Mouse (Mus musculus) hindbrain, embryonic 10.5 days (tissue): ENCODE results near the gene Wrap53. TPM values are rescaled to one million over a fixed set of nuclear protein-coding genes. Genes with fewer than 3 reads are reported as not detected.
"Not testable (repeated sequence)": the region's sequence is repeated elsewhere in the genome, so short reads cannot be mapped to it uniquely, and the experiment has no call there.

Source experiments
- DNase-seq: peaks from one replicate; pipeline ENCODE4 v3.0.0-alpha.2; 2017; ENCODE audit warnings: low spot score
- H3K27ac ChIP-seq: fragments of 300-500 bp; sonication (generic); 2 replicates; pipeline ENCODE4 v1.5.1; 2016; ENCODE audit warnings: mild to moderate bottlenecking, moderate library complexity
- H3K27me3 ChIP-seq: fragments of 300-500 bp; sonication (generic); 2 replicates; pipeline ENCODE4 v1.6.1; 2016; ENCODE audit warnings: mild to moderate bottlenecking; ENCODE audit not compliant: poor library complexity, insufficient read depth, severe bottlenecking
- H3K36me3 ChIP-seq: fragments of 300-500 bp; sonication (generic); 2 replicates; pipeline ENCODE4 v1.6.1; 2016; ENCODE audit warnings: mild to moderate bottlenecking, moderate library complexity
- H3K4me1 ChIP-seq: fragments of 300-500 bp; sonication (generic); replicated peaks from 2 replicates; pipeline ENCODE4 v1.6.1; 2016; ENCODE audit warnings: mild to moderate bottlenecking
- H3K4me3 ChIP-seq: fragments of 300-500 bp; sonication (generic); 2 replicates; pipeline ENCODE4 v1.5.1; 2016; ENCODE audit warnings: mild to moderate bottlenecking, moderate library complexity
- H3K9me3 ChIP-seq: fragments of 300-500 bp; sonication (generic); 2 replicates; pipeline ENCODE4 v1.6.1; 2016; ENCODE audit warnings: mild to moderate bottlenecking, moderate library complexity
- WGBS: fragments of 180-500 bp; shearing (Covaris S2); methylation state at CpG from one replicate; pipeline ENCODE4 v1.1.7; 2016; 5-methylcytosine and 5-hydroxymethylcytosine counted together
- polyA plus RNA-seq: library from polyadenylated mRNA; unstranded; fragments of >200 nt; fragmentation: Nextera tagmentation; extraction: Ambion mirVana; gene quantifications from 2 replicates; pipeline ENCODE4 v1.2.1, GENCODE M21; 2016

The Wrap53 gene
- polyA plus RNA-seq, 1 experiment from 2014 or later = 41.4 TPM

DNA sequence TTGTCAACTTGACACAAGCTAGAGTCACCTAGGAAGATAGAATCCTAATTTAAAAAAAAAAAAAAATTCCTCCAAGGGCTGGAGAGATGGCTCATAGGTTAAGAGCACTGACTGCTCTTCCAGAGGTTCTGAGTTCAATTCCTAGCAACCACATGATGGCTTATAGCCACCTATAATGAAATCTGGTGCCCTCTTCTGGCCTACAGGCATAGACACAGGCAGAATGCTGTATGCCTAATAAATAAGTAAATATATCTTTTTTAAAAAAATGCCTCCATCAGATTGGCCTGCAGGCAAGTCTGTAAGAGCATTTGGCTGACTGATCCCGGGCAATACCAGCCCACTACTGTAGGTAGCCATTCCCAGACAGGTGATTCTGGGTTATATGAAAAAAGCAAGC, 45.1 kb downstream of the Wrap53 start:
- Histone ChIP-seq H3K9me3 (no peaks in the 10 kb centered on the region), H3K27ac (no peak overlapping the region), H3K36me3 (no peaks in the 10 kb centered on the region), H3K4me1 (no peaks in the 10 kb centered on the region), H3K27me3 (no peaks in the 10 kb centered on the region), H3K4me3 (no peak overlapping the region)
- 70% methylated on average over 1 of the region's 1 CpGs for whole genome bisulfite sequencing
- no peak for DNase-seq

DNA sequence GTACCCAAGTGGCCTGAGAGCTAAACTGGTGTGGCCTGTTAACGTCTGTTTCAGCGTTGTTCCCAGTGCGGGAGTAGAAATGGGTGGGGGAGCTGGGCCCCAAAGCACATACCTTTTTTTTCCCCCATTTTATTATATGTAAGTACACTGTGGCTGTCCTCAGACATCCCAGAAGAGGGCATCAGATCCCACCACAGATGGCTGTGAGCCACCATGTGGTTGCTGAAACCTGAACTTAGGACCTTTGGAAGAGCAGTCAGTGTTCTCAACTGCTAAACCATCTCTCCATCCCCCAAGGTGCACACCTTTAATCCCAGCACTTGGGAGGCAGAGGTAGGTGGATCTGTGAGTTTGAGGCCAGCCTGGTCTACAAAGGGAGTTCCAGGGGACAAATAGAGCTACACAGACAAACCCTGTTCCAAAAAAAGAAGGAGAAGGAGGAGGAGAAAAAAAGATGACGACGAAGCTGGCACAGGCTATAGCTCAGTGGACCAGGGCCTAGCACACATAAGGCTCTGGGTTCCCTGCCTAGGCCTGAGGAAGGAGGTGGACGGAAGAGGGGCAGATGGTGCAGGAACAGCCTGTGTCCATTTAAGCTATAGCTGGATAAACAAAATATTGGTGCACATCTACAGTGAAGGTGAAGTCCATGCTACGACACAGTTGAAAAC, 47.4 kb downstream of the Wrap53 start:
- WGBS = 85% methylated on average over 7 of the region's 7 CpGs
- no peaks in the 10 kb centered on the region for H3K9me3 ChIP-seq

DNA sequence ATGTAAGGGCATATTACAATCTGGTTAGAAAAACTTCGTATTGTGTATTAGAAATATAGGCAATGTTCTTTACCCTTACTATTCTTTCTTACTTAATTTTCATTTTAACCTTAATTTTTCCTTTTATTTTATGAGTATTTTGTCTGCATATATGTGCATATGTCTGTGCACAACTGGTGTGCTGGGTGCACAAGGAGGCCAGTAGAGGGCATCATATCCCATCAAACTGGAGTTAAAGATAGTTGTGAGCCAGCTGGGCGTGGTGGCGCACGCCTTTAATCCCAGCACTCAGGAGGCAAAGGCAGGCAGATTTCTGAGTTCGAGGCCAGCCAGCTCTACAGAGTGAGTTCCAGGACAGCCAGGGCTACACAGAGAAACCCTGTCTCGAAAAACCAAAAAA, 49.3 kb downstream of the Wrap53 start:
- H3K27me3 ChIP-seq, DNase-seq, H3K4me3 ChIP-seq, H3K36me3 ChIP-seq, H3K27ac ChIP-seq, H3K9me3 ChIP-seq: not testable (repeated sequence)
- WGBS = 85% methylated on average over 6 of the region's 6 CpGs
- H3K4me1 ChIP-seq = peaks cover 22% of the 10 kb centered on the region

More for the DNA sequence above, 47.4 kb downstream of the Wrap53 start:
- Histone ChIP-seq H3K27ac (no peak overlapping the region), H3K36me3 (no peaks in the 10 kb centered on the region; the same call in 1 of the 2 replicates), H3K4me3 (no peak overlapping the region), H3K27me3 (peaks cover 4% of the 10 kb centered on the region; the same call in 1 of the 2 replicates), H3K4me1 (peaks cover 5% of the 10 kb centered on the region)
- no peak for DNase-seq

DNA sequence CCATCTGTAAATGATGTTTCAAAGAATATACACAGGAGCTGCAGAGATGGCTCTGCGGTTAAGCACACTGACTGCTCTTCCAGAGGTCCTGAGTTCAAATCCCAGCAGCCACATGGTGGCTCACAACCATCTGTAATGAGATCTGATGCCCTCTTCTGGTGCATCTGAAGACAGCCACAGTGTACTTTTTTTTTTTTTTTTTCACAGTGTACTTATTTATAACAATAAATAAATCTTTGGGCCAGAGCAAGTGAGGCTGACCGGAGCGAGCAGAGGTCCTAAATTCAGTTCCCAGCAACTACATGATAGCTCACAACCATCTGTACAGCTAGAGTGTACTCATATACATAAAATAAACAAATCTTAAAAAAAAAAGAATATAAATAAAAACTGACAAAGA, 49.8 kb downstream of the Wrap53 start:
- not testable (repeated sequence) for H3K27me3 ChIP-seq, H3K27ac ChIP-seq, H3K4me3 ChIP-seq, H3K36me3 ChIP-seq, DNase-seq, H3K9me3 ChIP-seq
- 97% methylated on average over 3 of the region's 3 CpGs for WGBS
- peaks cover 22% of the 10 kb centered on the region for H3K4me1 ChIP-seq

- H3K36me3 ChIP-seq = no peaks in the 10 kb centered on the region; the same call in 1 of the 2 replicates
- peaks cover 22% of the 10 kb centered on the region for H3K4me1 ChIP-seq
- no peaks in the 10 kb centered on the region for H3K9me3 ChIP-seq
- no peak for DNase-seq
- peaks cover 4% of the 10 kb centered on the region; the same call in 1 of the 2 replicates for H3K27me3 ChIP-seq
- peak overlapping the region; percentile 48; the same call in 1 of the 2 replicates for H3K4me3 ChIP-seq
- WGBS = 69% methylated on average over 4 of the region's 4 CpGs
- H3K27ac ChIP-seq = peak overlapping the region; percentile 94
Measured at GRCm38 (mm10) chr11:69528031-69528390, 52.0 kb downstream of the Wrap53 start.

- Histone ChIP-seq H3K27ac (peak overlapping the region; percentile 94), H3K4me3 (peak overlapping the region; percentile 48), H3K27me3 (peaks cover 4% of the 10 kb centered on the region; the same call in 1 of the 2 replicates), H3K9me3 (no peaks in the 10 kb centered on the region), H3K4me1 (peaks cover 22% of the 10 kb centered on the region), H3K36me3 (no peaks in the 10 kb centered on the region; the same call in 1 of the 2 replicates)
- WGBS = 6% methylated on average over 30 of the region's 30 CpGs
- DNase-seq = peak; percentile 78
Measured at GRCm38 (mm10) chr11:69527098-69528030, 52.7 kb downstream of the Wrap53 start.

GRCm38 (mm10) chr11:69526631-69527030, 53.4 kb downstream of the Wrap53 start:
- DNase-seq = no peak
- H3K27ac ChIP-seq = peak overlapping the region; percentile 94
- H3K36me3 ChIP-seq = no peaks in the 10 kb centered on the region; the same call in 1 of the 2 replicates
- no peaks in the 10 kb centered on the region for H3K9me3 ChIP-seq
- 47% methylated on average over 4 of the region's 4 CpGs for WGBS
- H3K4me1 ChIP-seq = peaks cover 22% of the 10 kb centered on the region
- H3K4me3 ChIP-seq = peak overlapping the region; percentile 48
- peaks cover 4% of the 10 kb centered on the region; the same call in 1 of the 2 replicates for H3K27me3 ChIP-seq

DNA sequence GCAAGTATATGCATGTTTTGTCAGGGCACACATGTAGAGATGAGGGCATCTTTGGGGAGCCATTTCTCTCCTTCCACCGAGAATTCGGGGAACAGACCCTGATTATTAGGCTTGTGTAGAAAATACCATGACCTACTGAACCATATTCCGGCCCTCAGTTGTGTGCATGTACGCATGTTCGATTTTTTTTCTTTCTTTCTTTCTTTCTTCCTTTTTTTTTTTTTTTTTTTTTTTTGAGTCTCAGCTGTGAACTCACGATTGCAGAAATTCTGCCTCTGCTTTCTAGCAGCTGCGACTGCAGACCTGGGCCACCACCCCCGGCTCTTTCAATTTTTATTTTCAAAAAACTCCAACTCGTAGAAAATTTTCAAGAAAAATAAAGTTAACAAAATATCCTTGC, 54.4 kb downstream of the Wrap53 start:
- no peak for DNase-seq
- Histone ChIP-seq H3K4me1 (peaks cover 26% of the 10 kb centered on the region), H3K4me3 (no peak overlapping the region), H3K27ac (peak overlapping the region; percentile 94), H3K36me3 (no peaks in the 10 kb centered on the region; the same call in 1 of the 2 replicates), H3K27me3 (peaks cover 4% of the 10 kb centered on the region; the same call in 1 of the 2 replicates), H3K9me3 (no peaks in the 10 kb centered on the region)
- 90% methylated on average over 9 of the region's 9 CpGs for WGBS

GRCm38 (mm10) chr11:69523651-69524050, 56.4 kb downstream of the Wrap53 start:
- no peaks in the 10 kb centered on the region for H3K9me3 ChIP-seq
- H3K4me1 ChIP-seq = peaks cover 28% of the 10 kb centered on the region
- no peak for DNase-seq
- no peaks in the 10 kb centered on the region for H3K36me3 ChIP-seq
- H3K27ac ChIP-seq = no peak overlapping the region
- WGBS = 94% methylated on average over 4 of the region's 4 CpGs
- no peak overlapping the region for H3K4me3 ChIP-seq
- H3K27me3 ChIP-seq = peaks cover 4% of the 10 kb centered on the region; the same call in 1 of the 2 replicates

DNA sequence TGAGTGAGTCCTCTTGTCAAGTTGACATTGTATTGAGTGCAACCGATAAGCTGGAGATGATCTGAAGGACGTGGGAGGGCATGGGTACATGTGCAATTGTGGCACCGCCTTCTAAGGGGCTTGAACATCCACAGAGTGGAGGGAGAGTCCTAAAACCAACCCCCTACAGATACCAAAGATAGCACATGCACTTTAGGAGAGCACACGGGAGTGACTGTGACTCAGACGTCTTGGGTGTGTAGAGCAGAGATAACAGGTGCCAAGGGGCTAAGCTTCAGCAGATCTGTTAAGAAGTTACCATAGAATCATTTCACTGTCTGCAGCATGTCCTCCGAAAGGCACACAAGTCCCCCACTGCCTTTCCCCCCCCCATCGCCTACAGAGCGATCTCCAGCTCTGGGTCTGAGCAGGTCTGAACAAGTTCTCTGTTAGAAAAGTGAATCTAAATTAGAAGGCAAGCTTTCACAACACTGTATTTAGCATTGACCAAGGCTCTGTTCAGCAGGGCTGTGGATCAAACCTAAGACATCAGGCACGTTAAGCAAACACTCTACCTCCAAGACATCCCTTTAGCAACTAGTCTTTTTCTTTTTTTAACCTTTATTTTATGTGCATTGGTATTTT, 58.4 kb downstream of the Wrap53 start:
- Histone ChIP-seq H3K27ac (no peak overlapping the region), H3K36me3 (no peaks in the 10 kb centered on the region), H3K4me3 (no peak overlapping the region), H3K9me3 (no peaks in the 10 kb centered on the region), H3K27me3 (no peaks in the 10 kb centered on the region), H3K4me1 (peaks cover 13% of the 10 kb centered on the region)
- no peak for DNase-seq
- WGBS = 87% methylated on average over 9 of the region's 9 CpGs

DNA sequence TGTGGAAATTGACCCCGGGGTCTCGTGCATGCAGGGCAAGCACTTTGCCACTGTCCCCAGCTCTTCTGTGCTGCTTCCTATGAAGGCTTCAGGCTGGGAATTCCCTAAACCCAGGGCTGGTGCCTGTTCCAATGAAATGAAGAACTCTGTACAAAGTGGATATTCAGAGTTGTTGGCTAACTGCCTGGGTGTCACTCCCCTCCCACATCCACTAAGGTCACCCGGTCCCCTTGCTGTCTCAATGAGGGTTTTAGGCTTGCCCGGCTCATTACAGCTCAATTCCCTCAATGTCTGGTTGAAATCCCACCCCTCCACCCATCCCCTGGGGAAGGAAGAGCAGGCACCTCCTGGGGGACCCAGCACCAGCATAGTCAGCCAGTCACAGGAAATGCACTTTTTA, 60.1 kb downstream of the Wrap53 start:
- 83% methylated on average over 4 of the region's 4 CpGs for WGBS
- DNase-seq = no peak
- Histone ChIP-seq H3K9me3 (no peaks in the 10 kb centered on the region), H3K27ac (no peak overlapping the region), H3K27me3 (0 out of 2 replicates have a peak, but pooled peaks cover 5% of the 10 kb centered on the region), H3K4me3 (0 out of 2 replicates have a peak overlapping the region, but pooled peaks have one; percentile 3), H3K36me3 (no peaks in the 10 kb centered on the region), H3K4me1 (peaks cover 11% of the 10 kb centered on the region)

DNA sequence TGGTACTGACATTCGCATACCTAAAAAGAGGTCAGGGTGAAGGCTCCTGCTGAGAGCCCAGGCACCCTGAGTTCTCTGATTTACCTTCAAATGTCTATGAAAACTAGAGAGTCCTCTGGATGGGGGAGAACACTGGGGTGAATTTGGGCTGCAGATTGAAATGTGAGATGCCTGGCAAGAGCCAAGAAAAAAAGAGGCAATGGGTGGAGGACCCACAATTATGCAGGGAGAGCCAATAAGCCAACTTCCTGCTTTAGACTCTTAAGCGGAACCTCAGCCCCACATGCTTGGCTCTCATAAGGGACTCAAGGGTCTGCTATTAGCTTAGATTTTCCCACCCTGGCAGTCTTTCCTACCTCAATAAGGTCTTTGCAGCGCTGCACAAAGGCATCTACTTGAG, 63.4 kb downstream of the Wrap53 start:
- no peak overlapping the region for H3K4me3 ChIP-seq
- H3K9me3 ChIP-seq = no peaks in the 10 kb centered on the region
- no peak for DNase-seq
- WGBS = 74% methylated on average over 3 of the region's 3 CpGs
- H3K27ac ChIP-seq = no peak overlapping the region
- H3K4me1 ChIP-seq = peaks cover 11% of the 10 kb centered on the region
- peaks cover 6% of the 10 kb centered on the region; the same call in 1 of the 2 replicates for H3K27me3 ChIP-seq
- no peaks in the 10 kb centered on the region for H3K36me3 ChIP-seq
